Comparison of ENCODE assay signal across 12 mouse cellular contexts in the genomic region with DNA sequence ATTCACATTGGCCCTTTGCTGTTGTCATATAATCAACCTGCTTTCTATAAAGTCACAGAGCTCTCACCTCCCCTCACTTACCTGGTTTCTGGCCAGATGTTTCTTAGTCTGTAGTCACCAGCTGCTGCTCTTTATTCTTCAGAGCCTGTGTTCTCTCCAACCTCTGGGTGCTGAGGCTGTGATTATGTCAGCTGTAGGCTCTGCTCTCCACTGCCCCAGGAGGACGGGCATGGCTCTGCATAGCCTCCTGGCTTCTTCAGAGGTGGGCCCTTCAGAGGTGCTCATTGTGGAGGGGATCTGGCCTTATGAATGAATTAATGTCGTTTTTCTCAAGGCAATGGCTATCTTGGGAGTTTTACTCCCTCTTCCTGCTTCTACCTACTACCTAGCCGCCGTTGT. TPM values are rescaled to one million over a fixed set of nuclear protein-coding genes. Genes with fewer than 3 reads are reported as not detected.
A peak's percentile ranks its signal among the peaks of the same experiment; 100 is the strongest.
DNase-seq lines count a peak whose midpoint lies in the region; ATAC-seq and TF ChIP-seq lines count a peak whose summit lies in the region.
"Had no signal": no experiment of that assay in that cellular context is flagged by ENCODE, and none has a peak within 500 bp of the region (broad histone marks: within the 10 kb centered on the region; RNA-seq: fewer than 3 reads in every experiment).

No protein-coding gene starts in this region.

- H3K27me3 ChIP-seq in forebrain, postnatal 0 days (ENCODE audit: insufficient read depth, low read length) = no peaks in the 10 kb centered on the region
- no peaks in the 10 kb centered on the region for H3K27me3 ChIP-seq in forebrain, embryonic 15.5 days
- H3K27me3 ChIP-seq in liver, embryonic 11.5 days (replicated peaks; ENCODE audit: control insufficient read depth, insufficient read depth, low read length) = no peaks in the 10 kb centered on the region
- no peaks in the 10 kb centered on the region for H3K27me3 ChIP-seq in liver, embryonic 12.5 days (replicated peaks)
- H3K27me3 ChIP-seq: heart, embryonic 13.5 days; limb, embryonic 13.5 days; stomach, embryonic 15.5 days had no signal

- TF ChIP-seq CTCF in forebrain, postnatal 0 days (IDR thresholded peaks at IDR 0.05; ENCODE audit: low read depth) = peak; percentile 39; the same call in 1 of the 2 replicates

- 80% methylated on average over 4 of the region's 4 CpGs for WGBS in forebrain, postnatal 0 days
- 83% methylated on average over 4 of the region's 4 CpGs for WGBS in forebrain, embryonic 15.5 days
- 72% methylated on average over 4 of the region's 4 CpGs for WGBS in liver, embryonic 11.5 days
- WGBS in liver, embryonic 12.5 days (ENCODE audit: insufficient replicate concordance) = 59% methylated on average over 4 of the region's 4 CpGs

- H3K4me3 ChIP-seq in forebrain, postnatal 0 days (ENCODE audit: low read depth, low read length) = no peak overlapping the region
- H3K4me3 ChIP-seq in forebrain, embryonic 15.5 days = no peak overlapping the region
- no peak overlapping the region for H3K4me3 ChIP-seq in liver, embryonic 11.5 days (ENCODE audit: low read depth, low read length)
- H3K4me3 ChIP-seq in liver, embryonic 12.5 days = no peak overlapping the region
- H3K4me3 ChIP-seq: heart, embryonic 13.5 days; limb, embryonic 13.5 days; stomach, embryonic 15.5 days had no signal

- no peaks in the 10 kb centered on the region for H3K9me3 ChIP-seq in forebrain, postnatal 0 days (ENCODE audit: low read length)
- no peaks in the 10 kb centered on the region for H3K9me3 ChIP-seq in forebrain, embryonic 15.5 days
- H3K9me3 ChIP-seq in liver, embryonic 11.5 days (ENCODE audit: control insufficient read depth, low read length) = no peaks in the 10 kb centered on the region
- no peaks in the 10 kb centered on the region for H3K9me3 ChIP-seq in liver, embryonic 12.5 days (replicated peaks)
- H3K9me3 ChIP-seq: heart, embryonic 13.5 days; limb, embryonic 13.5 days; stomach, embryonic 15.5 days had no signal

- H3K36me3 ChIP-seq in forebrain, postnatal 0 days (ENCODE audit: insufficient read depth) = no peaks in the 10 kb centered on the region
- H3K36me3 ChIP-seq in forebrain, embryonic 15.5 days = no peaks in the 10 kb centered on the region
- H3K36me3 ChIP-seq in liver, embryonic 11.5 days (ENCODE audit: control insufficient read depth, insufficient read depth, low read length) = no peaks in the 10 kb centered on the region
- no peaks in the 10 kb centered on the region for H3K36me3 ChIP-seq in liver, embryonic 12.5 days
- H3K36me3 ChIP-seq: heart, embryonic 13.5 days; limb, embryonic 13.5 days; stomach, embryonic 15.5 days had no signal

- H3K9ac ChIP-seq in forebrain, postnatal 0 days = no peak overlapping the region
- H3K9ac ChIP-seq in forebrain, embryonic 15.5 days (replicated peaks) = no peak overlapping the region
- H3K9ac ChIP-seq in liver, embryonic 11.5 days (ENCODE audit: low read depth, low read length) = no peak overlapping the region
- no peak overlapping the region for H3K9ac ChIP-seq in liver, embryonic 12.5 days
- H3K9ac ChIP-seq: heart, embryonic 13.5 days; limb, embryonic 13.5 days; stomach, embryonic 15.5 days had no signal

- no peak for ATAC-seq in forebrain, postnatal 0 days
- ATAC-seq in forebrain, embryonic 15.5 days (replicated peaks) = no peak
- no peak for ATAC-seq in liver, embryonic 11.5 days (replicated peaks; ENCODE audit: low FRiP score)
- no peak for ATAC-seq in liver, embryonic 12.5 days
- ATAC-seq: inflammation-experienced regulatory T-cells, adult 6 months had no signal

- no peak overlapping the region for H3K4me2 ChIP-seq in forebrain, postnatal 0 days (ENCODE audit: low read depth)
- H3K4me2 ChIP-seq in forebrain, embryonic 15.5 days (replicated peaks) = no peak overlapping the region
- no peak overlapping the region for H3K4me2 ChIP-seq in liver, embryonic 11.5 days
- H3K4me2 ChIP-seq in liver, embryonic 12.5 days = no peak overlapping the region
- H3K4me2 ChIP-seq: heart, embryonic 13.5 days; limb, embryonic 13.5 days; stomach, embryonic 15.5 days had no signal

- H3K27ac ChIP-seq in forebrain, postnatal 0 days (ENCODE audit: low read depth, low read length) = no peak overlapping the region
- H3K27ac ChIP-seq in forebrain, embryonic 15.5 days (replicated peaks) = no peak overlapping the region
- H3K27ac ChIP-seq in liver, embryonic 11.5 days (ENCODE audit: low read depth, low read length) = no peak overlapping the region
- no peak overlapping the region for H3K27ac ChIP-seq in liver, embryonic 12.5 days
- H3K27ac ChIP-seq: heart, embryonic 13.5 days; limb, embryonic 13.5 days; stomach, embryonic 15.5 days had no signal

- no peaks in the 10 kb centered on the region for H3K4me1 ChIP-seq in forebrain, postnatal 0 days (ENCODE audit: insufficient read depth)
- H3K4me1 ChIP-seq in forebrain, embryonic 15.5 days = peaks cover 2% of the 10 kb centered on the region; the same call in 1 of the 2 replicates
- H3K4me1 ChIP-seq in liver, embryonic 11.5 days (replicated peaks; ENCODE audit: control insufficient read depth, insufficient read depth, low read length) = no peaks in the 10 kb centered on the region
- no peaks in the 10 kb centered on the region for H3K4me1 ChIP-seq in liver, embryonic 12.5 days
- H3K4me1 ChIP-seq: heart, embryonic 13.5 days; limb, embryonic 13.5 days; stomach, embryonic 15.5 days had no signal

- DNase-seq in forebrain, postnatal 0 days = no peak
- DNase-seq in liver, embryonic 11.5 days (ENCODE audit: low spot score) = peak; percentile 14
- peak; percentile 11 for DNase-seq in R1 (ENCODE audit: low read depth, low spot score)
- DNase-seq in thymus, postnatal 0 days (ENCODE audit: low spot score) = peak; percentile 78
- no peak for DNase-seq in urinary bladder, adult 2 months (ENCODE audit: low spot score)
- no peak for DNase-seq in embryo, embryonic 10 days (ENCODE audit: low spot score)

RNA-seq across cellular contexts. Expression of gene Eci2, which starts 4.8 kb away (rescaled TPM):
- total RNA-seq in forebrain, postnatal 0 days (2014; rRNA removed) = 102 and 116 TPM in 2 replicates
- polyA plus RNA-seq in forebrain, postnatal 0 days (2015; fragmentation: Nextera tagmentation; extraction: Ambion mirVana) = 103 and 104 TPM in 2 replicates
- polyA plus RNA-seq in forebrain, embryonic 15.5 days (2015; fragmentation: Nextera tagmentation; extraction: Ambion mirVana) = 116 and 121 TPM in 2 replicates
- 85.9 and 93.9 TPM in 2 replicates for polyA plus RNA-seq in liver, embryonic 11.5 days (2014; fragmentation: Nextera tagmentation; extraction: Ambion mirVana)
- 54.9 and 55.3 TPM in 2 replicates for polyA plus RNA-seq in liver, embryonic 12.5 days (2016; fragmentation: Nextera tagmentation; extraction: Ambion mirVana)
- polyA plus RNA-seq in thymus, postnatal 0 days (2015; fragmentation: Nextera tagmentation; extraction: Ambion mirVana) = 146 and 165 TPM in 2 replicates
- polyA plus RNA-seq in urinary bladder, adult 2 months (2012; rRNA removed) = 85.1 and 86.0 TPM in 2 replicates

Comparison
In these comparisons a context has a peak if more than half of its experiments do, and no peak if none do; other contexts are left out.
1. DNase-seq: peak in liver, embryonic 11.5 days (single experiment), R1 (single experiment) and thymus, postnatal 0 days (single experiment); none in forebrain, postnatal 0 days (single experiment), urinary bladder, adult 2 months (single experiment) and embryo, embryonic 10 days (single experiment).